Mouse (Mus musculus) limb, embryonic 15.5 days (tissue): ENCODE measurements around the gene Ppp1r9b. TPM values are rescaled to one million over a fixed set of nuclear protein-coding genes. Genes with fewer than 3 reads are reported as not detected.

Source experiments
- ATAC-seq: fragments of 200-750 bp; cut with Nextera tagmentation; 2 replicates; pipeline ENCODE4 v1.8.0; 2017; ENCODE audit warnings: low read depth, moderate TSS enrichment; ENCODE audit not compliant: insufficient number of reproducible peaks, low FRiP score, low TSS enrichment
- H3K27ac ChIP-seq: fragments of 300-500 bp; sonication (generic); 2 replicates; pipeline ENCODE4 v1.5.1; 2015; ENCODE audit warnings: moderate library complexity, mild to moderate bottlenecking, inconsistent platforms
- H3K27me3 ChIP-seq: fragments of 300-500 bp; sonication (generic); 2 replicates; pipeline ENCODE4 v1.6.1; 2015; ENCODE audit warnings: inconsistent platforms
- H3K36me3 ChIP-seq: fragments of 300-500 bp; sonication (generic); 2 replicates; pipeline ENCODE4 v1.6.1; 2015; ENCODE audit warnings: inconsistent platforms
- H3K4me1 ChIP-seq: fragments of 300-500 bp; sonication (generic); 2 replicates; pipeline ENCODE4 v1.6.1; 2015; ENCODE audit warnings: inconsistent platforms
- H3K4me2 ChIP-seq: fragments of 300-500 bp; sonication (generic); 2 replicates; pipeline ENCODE4 v1.6.1; 2015; ENCODE audit warnings: mild to moderate bottlenecking, inconsistent platforms
- H3K4me3 ChIP-seq: fragments of 300-500 bp; sonication (generic); 2 replicates; pipeline ENCODE4 v1.5.1; 2015; ENCODE audit warnings: mild to moderate bottlenecking, inconsistent platforms
- H3K9ac ChIP-seq: fragments of 300-500 bp; sonication (generic); 2 replicates; pipeline ENCODE4 v1.6.1; 2015; ENCODE audit warnings: inconsistent platforms
- H3K9me3 ChIP-seq: fragments of 300-500 bp; sonication (generic); 2 replicates; pipeline ENCODE4 v1.6.1; 2016; ENCODE audit warnings: inconsistent platforms
- WGBS: fragments of 180-500 bp; shearing (Covaris S2); methylation state at CpG from one replicate; pipeline ENCODE4 v1.1.7; 2015; 5-methylcytosine and 5-hydroxymethylcytosine counted together
- polyA plus RNA-seq: library from polyadenylated mRNA; unstranded; fragments of >200 nt; fragmentation: Nextera tagmentation; extraction: Ambion mirVana; gene quantifications from 2 replicates; pipeline ENCODE4 v1.2.1, GENCODE M21; 2015

Gene Ppp1r9b
- polyA plus RNA-seq, 1 experiment from 2014 or later: 9.7 TPM

GRCm38 (mm10) chr11:94992480-94992753, 1.6 kb downstream of the Ppp1r9b start:
- no peaks in the 10 kb centered on the region for H3K9me3 ChIP-seq
- peaks cover 18% of the 10 kb centered on the region for H3K36me3 ChIP-seq
- H3K4me3 ChIP-seq: peak overlapping the region; percentile 84
- ATAC-seq: no peak
- H3K4me2 ChIP-seq: peak overlapping the region; percentile 93
- no peaks in the 10 kb centered on the region for H3K27me3 ChIP-seq
- under 1% methylated on average over 20 of the region's 20 CpGs for WGBS
- peak overlapping the region; percentile 94 for H3K27ac ChIP-seq
- peak overlapping the region; percentile 82 for H3K9ac ChIP-seq
- peaks cover 79% of the 10 kb centered on the region for H3K4me1 ChIP-seq

DNA sequence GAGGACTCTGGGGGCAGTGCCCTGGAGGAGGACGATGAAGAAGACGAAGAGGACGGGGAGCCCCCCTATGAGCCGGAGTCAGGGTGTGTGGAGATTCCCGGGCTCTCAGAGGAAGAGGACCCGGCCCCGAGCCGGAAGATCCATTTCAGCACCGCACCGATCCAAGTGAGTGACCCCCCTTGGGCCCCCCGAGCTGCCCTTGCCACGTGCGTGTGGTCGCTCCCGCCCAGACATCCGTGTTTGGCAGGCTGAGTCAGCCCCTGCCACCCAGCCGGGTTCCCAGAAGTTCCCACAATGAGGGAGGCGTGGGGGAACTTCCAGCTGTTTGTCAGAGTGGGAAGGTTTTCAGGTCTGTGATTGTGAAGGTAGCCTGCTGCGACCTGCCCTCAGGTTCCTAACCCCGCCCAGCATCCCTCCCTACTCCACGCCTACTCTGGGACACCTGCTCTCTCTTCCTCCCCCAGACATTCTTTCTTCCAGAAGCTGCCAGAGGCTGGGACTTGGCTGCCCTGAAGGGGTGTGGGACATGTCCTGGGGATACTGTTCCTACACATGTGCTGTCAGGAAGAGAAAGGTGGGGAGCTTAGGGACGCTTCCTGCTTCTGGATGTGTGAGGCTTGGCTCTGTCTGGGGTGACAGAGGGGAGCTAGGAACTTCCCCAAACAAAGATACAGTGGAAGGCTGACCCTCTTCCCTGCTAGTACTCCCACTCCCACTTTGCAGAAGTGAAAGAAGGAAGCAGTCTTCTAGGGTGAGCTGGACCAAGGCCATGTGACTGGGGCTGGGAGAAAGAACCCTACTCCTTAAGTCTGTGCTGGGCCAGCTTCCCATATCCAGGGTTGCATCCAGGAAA, 2.1 kb downstream of the Ppp1r9b start:
- Histone ChIP-seq H3K4me1 (peaks cover 75% of the 10 kb centered on the region), H3K9me3 (no peaks in the 10 kb centered on the region), H3K4me2 (peak overlapping the region; percentile 93), H3K27me3 (no peaks in the 10 kb centered on the region), H3K4me3 (peak overlapping the region; percentile 84), H3K9ac (peak overlapping the region; percentile 82), H3K27ac (peak overlapping the region; percentile 94), H3K36me3 (peaks cover 24% of the 10 kb centered on the region)
- WGBS: under 1% methylated on average over 22 of the region's 22 CpGs
- no peak for ATAC-seq

GRCm38 (mm10) chr11:94994208-94994814, 3.5 kb downstream of the Ppp1r9b start:
- Histone ChIP-seq H3K9ac (peak overlapping the region; percentile 31; the same call in 1 of the 2 replicates), H3K4me2 (peak overlapping the region; percentile 93), H3K4me3 (peak overlapping the region; percentile 84), H3K36me3 (peaks cover 36% of the 10 kb centered on the region), H3K27ac (peak overlapping the region; percentile 22; the same call in 1 of the 2 replicates), H3K9me3 (no peaks in the 10 kb centered on the region), H3K27me3 (no peaks in the 10 kb centered on the region), H3K4me1 (peaks cover 71% of the 10 kb centered on the region)
- WGBS: 44% methylated on average over 10 of the region's 10 CpGs
- ATAC-seq: no peak

DNA sequence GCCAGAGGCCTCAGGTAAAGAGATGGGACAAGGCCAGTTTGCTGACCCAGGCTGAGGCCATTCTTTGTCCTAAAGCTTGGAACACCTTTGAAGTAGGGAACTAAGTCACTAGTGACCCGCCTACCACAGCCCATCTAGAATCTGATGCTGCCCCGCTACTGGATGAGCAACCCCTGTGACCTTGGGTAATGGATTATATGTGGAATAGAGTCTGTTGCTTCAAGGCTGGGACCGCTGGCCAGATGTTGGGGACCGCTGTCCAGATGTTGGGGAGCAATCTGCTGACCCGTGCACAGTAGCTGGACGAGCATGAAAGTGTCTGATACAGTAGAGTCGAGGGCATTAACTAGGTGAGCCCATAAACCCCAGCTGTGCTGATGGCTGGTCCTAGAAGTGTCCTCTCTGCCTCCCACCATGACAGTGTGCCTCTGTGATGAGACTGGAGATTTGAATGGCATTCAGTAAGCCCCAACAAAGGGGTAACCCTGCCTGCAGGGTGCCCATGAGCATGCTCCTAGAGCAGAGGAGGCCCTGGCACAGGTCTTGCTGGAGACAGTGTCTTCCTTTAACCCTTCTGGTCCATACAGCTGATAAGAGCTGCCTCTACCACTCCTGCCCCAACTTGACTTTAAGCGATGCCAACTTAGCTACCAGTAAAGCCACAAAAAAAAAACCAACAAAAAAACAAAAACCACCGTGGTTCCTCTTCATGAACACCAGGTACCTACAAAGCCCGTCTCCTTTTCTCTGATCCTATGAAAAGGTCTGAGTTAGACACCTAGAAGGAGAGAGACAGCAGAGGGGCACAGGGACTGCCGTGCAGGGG, 4.3 kb downstream of the Ppp1r9b start:
- H3K4me1 ChIP-seq: peaks cover 68% of the 10 kb centered on the region
- peak overlapping the region; percentile 84 for H3K4me3 ChIP-seq
- H3K36me3 ChIP-seq: peaks cover 45% of the 10 kb centered on the region
- no peak for ATAC-seq
- no peaks in the 10 kb centered on the region for H3K27me3 ChIP-seq
- H3K27ac ChIP-seq: 0 out of 2 replicates have a peak overlapping the region, but pooled peaks have one; percentile 5
- H3K4me2 ChIP-seq: peak overlapping the region; percentile 93
- peak overlapping the region; percentile 20; the same call in 1 of the 2 replicates for H3K9ac ChIP-seq
- no peaks in the 10 kb centered on the region for H3K9me3 ChIP-seq
- 75% methylated on average over 11 of the region's 11 CpGs for WGBS

DNA sequence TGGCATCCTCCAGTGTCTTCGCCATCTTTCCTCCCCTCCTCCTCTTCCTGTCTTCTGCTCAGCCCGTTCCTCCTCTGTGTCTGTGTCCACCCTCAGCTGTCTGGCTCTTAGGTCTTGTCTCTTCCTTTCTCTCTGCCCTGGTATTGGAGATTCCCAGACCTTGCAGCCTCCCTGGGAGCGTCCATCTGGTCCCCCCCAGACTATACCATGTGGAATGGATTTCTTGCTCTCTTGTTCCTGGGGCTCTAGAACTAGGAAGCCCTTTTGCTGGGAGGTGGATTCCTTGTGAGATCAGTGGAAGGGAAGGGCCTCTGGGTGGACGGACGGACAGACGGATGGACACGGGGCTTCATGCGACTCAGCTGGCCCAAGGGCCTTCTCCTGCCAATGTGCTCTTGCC, 5.3 kb downstream of the Ppp1r9b start:
- Histone ChIP-seq H3K4me1 (peaks cover 72% of the 10 kb centered on the region), H3K9ac (0 out of 2 replicates have a peak overlapping the region, but pooled peaks have one; percentile 20), H3K9me3 (no peaks in the 10 kb centered on the region), H3K4me3 (no peak overlapping the region), H3K4me2 (no peak overlapping the region), H3K36me3 (peaks cover 54% of the 10 kb centered on the region), H3K27me3 (no peaks in the 10 kb centered on the region), H3K27ac (no peak overlapping the region)
- WGBS: 83% methylated on average over 8 of the region's 8 CpGs
- ATAC-seq: no peak

DNA sequence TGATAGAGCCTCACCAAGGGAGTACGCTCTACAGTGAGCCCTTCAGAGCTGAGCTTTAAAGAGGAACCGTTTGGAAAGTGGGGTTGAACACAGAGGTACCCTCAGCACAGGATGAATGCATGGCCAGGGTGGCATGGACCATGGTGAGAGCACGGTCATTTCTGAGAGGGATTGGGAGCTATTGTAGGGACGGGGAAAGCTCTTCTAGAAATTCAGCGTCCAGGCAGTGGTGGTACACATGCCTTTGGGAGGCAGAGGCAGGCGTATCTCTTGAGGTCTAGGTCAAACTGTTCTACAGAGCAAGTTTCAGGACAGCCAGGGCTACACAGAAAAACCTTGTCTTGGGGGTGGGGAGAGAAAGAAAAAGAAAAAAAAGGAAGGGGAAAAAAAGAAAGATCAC, 6.1 kb downstream of the Ppp1r9b start:
- Histone ChIP-seq H3K36me3 (peaks cover 63% of the 10 kb centered on the region), H3K4me3 (no peak overlapping the region), H3K4me2 (no peak overlapping the region), H3K9me3 (no peaks in the 10 kb centered on the region), H3K27me3 (no peaks in the 10 kb centered on the region), H3K9ac (no peak overlapping the region), H3K27ac (no peak overlapping the region), H3K4me1 (peaks cover 68% of the 10 kb centered on the region)
- no peak for ATAC-seq
- 88% methylated on average over 6 of the region's 6 CpGs for WGBS

DNA sequence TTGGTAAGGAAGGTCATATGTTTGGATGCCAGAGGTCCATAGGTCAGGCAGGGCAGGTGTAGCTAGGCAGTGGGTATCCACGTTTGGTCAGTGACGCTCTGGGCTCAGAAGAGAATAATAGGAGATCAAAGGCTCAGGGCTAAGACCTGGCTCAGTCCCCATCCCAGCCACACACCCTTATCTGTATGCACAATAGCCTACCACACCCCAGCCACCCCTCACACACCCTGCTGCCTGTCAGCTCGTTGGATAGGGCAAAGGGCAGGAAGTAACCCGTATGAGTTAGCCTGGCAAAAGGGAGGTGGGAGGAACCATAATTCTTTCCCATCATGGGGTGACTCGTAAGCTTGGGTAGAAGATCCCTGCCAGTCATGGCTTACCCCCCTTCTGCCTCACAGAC, 6.8 kb downstream of the Ppp1r9b start:
- Histone ChIP-seq H3K4me3 (no peak overlapping the region), H3K4me2 (no peak overlapping the region), H3K27me3 (no peaks in the 10 kb centered on the region), H3K9ac (no peak overlapping the region), H3K36me3 (peaks cover 69% of the 10 kb centered on the region), H3K27ac (no peak overlapping the region), H3K4me1 (peaks cover 62% of the 10 kb centered on the region), H3K9me3 (no peaks in the 10 kb centered on the region)
- 64% methylated on average over 5 of the region's 5 CpGs for WGBS
- ATAC-seq: no peak

DNA sequence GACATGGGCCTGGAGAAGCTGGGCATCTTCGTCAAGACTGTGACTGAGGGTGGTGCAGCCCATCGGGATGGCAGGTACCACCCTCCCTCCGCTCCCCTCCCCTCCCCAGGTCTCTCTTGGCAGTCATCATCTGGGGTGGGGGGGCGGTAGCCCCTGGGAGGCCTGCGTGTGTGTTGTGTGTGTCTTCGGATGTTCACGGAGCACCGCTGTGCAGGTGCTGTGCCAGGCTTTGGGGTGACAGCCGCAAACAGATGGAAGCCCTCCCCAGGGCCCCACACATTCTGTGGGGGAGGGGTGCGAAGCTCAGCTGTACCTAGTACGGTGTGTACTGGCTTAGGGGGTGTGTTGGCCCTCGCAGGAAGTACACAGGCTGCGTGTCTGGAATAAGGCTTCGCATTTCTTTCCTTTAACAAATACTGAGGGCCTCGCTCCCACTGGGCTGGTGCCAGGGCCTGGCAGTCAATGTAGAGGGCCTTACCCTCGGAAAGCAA, 7.3 kb downstream of the Ppp1r9b start:
- Histone ChIP-seq H3K9ac (no peak overlapping the region), H3K4me1 (peaks cover 57% of the 10 kb centered on the region), H3K27me3 (no peaks in the 10 kb centered on the region), H3K36me3 (peaks cover 74% of the 10 kb centered on the region), H3K4me2 (no peak overlapping the region), H3K27ac (no peak overlapping the region), H3K4me3 (no peak overlapping the region), H3K9me3 (no peaks in the 10 kb centered on the region)
- WGBS: 78% methylated on average over 16 of the region's 16 CpGs
- no peak for ATAC-seq

GRCm38 (mm10) chr11:95000128-95000527, 9.3 kb downstream of the Ppp1r9b start:
- H3K36me3 ChIP-seq: peaks cover 90% of the 10 kb centered on the region
- no peaks in the 10 kb centered on the region for H3K9me3 ChIP-seq
- H3K4me2 ChIP-seq: no peak overlapping the region
- 60% methylated on average over 8 of the region's 8 CpGs for WGBS
- peaks cover 37% of the 10 kb centered on the region for H3K4me1 ChIP-seq
- ATAC-seq: no peak
- no peak overlapping the region for H3K9ac ChIP-seq
- H3K4me3 ChIP-seq: no peak overlapping the region
- H3K27ac ChIP-seq: peak overlapping the region; percentile 57; the same call in 1 of the 2 replicates
- no peaks in the 10 kb centered on the region for H3K27me3 ChIP-seq

GRCm38 (mm10) chr11:95000548-95000947, 9.7 kb downstream of the Ppp1r9b start:
- ATAC-seq: no peak
- no peak overlapping the region for H3K9ac ChIP-seq
- H3K4me2 ChIP-seq: no peak overlapping the region
- no peaks in the 10 kb centered on the region for H3K27me3 ChIP-seq
- H3K4me1 ChIP-seq: peaks cover 35% of the 10 kb centered on the region
- H3K9me3 ChIP-seq: no peaks in the 10 kb centered on the region
- H3K27ac ChIP-seq: peak overlapping the region; percentile 57
- peaks cover 94% of the 10 kb centered on the region for H3K36me3 ChIP-seq
- no peak overlapping the region for H3K4me3 ChIP-seq
- 24% methylated on average over 4 of the region's 4 CpGs for WGBS

DNA sequence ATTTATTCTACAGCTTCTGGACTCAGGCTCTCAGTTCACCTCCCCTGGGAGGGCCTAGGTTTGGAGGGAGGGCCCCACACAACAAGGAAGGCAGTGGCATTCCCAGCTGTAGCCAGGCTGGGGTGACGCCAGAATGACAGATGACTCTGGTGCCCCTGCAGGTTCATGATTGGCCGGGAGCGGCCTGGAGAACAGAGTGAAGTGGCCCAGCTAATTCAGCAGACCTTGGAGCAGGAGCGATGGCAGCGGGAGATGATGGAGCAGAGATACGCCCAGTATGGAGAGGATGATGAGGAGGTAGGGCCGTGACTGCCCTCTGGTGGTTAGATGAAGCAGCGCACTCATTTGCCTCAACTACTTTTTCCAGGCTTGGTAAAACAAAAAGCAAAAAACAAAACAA, 10.2 kb downstream of the Ppp1r9b start:
- ATAC-seq: no peak
- Histone ChIP-seq H3K9ac (no peak overlapping the region), H3K9me3 (no peaks in the 10 kb centered on the region), H3K27ac (peak overlapping the region; percentile 57), H3K4me3 (no peak overlapping the region), H3K4me2 (no peak overlapping the region), H3K27me3 (no peaks in the 10 kb centered on the region), H3K36me3 (peaks cover 97% of the 10 kb centered on the region), H3K4me1 (peaks cover 35% of the 10 kb centered on the region)
- 4% methylated on average over 8 of the region's 8 CpGs for WGBS
